Mouse (Mus musculus) midbrain, postnatal 0 days (tissue): ENCODE data around the gene Flt1. TPM values are rescaled to one million over a fixed set of nuclear protein-coding genes. Genes with fewer than 3 reads are reported as not detected.

ENCODE experiments used
- ATAC-seq: fragments of 200-750 bp; cut with Nextera tagmentation; 2 replicates; pipeline ENCODE4 v1.8.0; 2017; ENCODE audit warnings: moderate number of reproducible peaks, mild to moderate bottlenecking, moderate TSS enrichment, moderate library complexity; ENCODE audit not compliant: low FRiP score
- DNase-seq: peaks from one replicate; pipeline ENCODE4 v3.0.0-alpha.2; 2015; ENCODE audit warnings: low spot score
- H3K27ac ChIP-seq: fragments of 300-500 bp; sonication (generic); 2 replicates; pipeline ENCODE4 v1.5.1; 2014; ENCODE audit warnings: low read depth, mild to moderate bottlenecking, low read length, mixed read lengths
- H3K27me3 ChIP-seq: fragments of 300-500 bp; sonication (generic); 2 replicates; pipeline ENCODE4 v1.6.1; 2014; ENCODE audit warnings: low read length, control low read depth, mixed read lengths; ENCODE audit not compliant: insufficient read depth
- H3K36me3 ChIP-seq: fragments of 300-500 bp; sonication (generic); 2 replicates; pipeline ENCODE4 v1.6.1; 2014; ENCODE audit warnings: low read length, control low read depth, mixed read lengths; ENCODE audit not compliant: insufficient read depth
- H3K4me1 ChIP-seq: fragments of 300-500 bp; sonication (generic); 2 replicates; pipeline ENCODE4 v1.6.1; 2014; ENCODE audit warnings: mild to moderate bottlenecking, control low read depth, antibody characterized with exemption, low read length, mixed read lengths; ENCODE audit not compliant: insufficient read depth
- H3K4me2 ChIP-seq: fragments of 300-500 bp; sonication (generic); 2 replicates; pipeline ENCODE4 v1.6.1; 2014; ENCODE audit warnings: low read depth, mild to moderate bottlenecking, low read length, mixed read lengths; ENCODE audit not compliant: poor library complexity, severe bottlenecking
- H3K4me3 ChIP-seq: fragments of 300-500 bp; sonication (generic); 2 replicates; pipeline ENCODE4 v1.5.1; 2014; ENCODE audit warnings: low read depth, mild to moderate bottlenecking, low read length, moderate library complexity
- H3K9ac ChIP-seq: fragments of 300-500 bp; sonication (generic); replicated peaks from 2 replicates; pipeline ENCODE4 v1.6.1; 2014; ENCODE audit warnings: mild to moderate bottlenecking, low read length, moderate library complexity, mixed read lengths; ENCODE audit not compliant: poor library complexity, severe bottlenecking
- H3K9me3 ChIP-seq: fragments of 300-500 bp; sonication (generic); 2 replicates; pipeline ENCODE4 v1.6.1; 2016; ENCODE audit warnings: low read length, control low read depth
- CTCF ChIP-seq: IDR thresholded peaks from 2 replicates; pipeline ENCODE4 v1.5.1; 2016; ENCODE audit warnings: antibody characterized with exemption, mild to moderate bottlenecking
- WGBS: fragments of 180-500 bp; shearing (Covaris S2); extraction: QIAGEN DNeasy Blood & Tissue Kit; methylation state at CpG from one replicate; pipeline ENCODE4 v1.1.7; 2014; 5-methylcytosine and 5-hydroxymethylcytosine counted together
- polyA plus RNA-seq: library from polyadenylated mRNA; unstranded; fragments of >200 nt; fragmentation: Nextera tagmentation; extraction: Ambion mirVana; gene quantifications from 2 replicates; pipeline ENCODE4 v1.2.1, GENCODE M21; 2015
- total RNA-seq: library from RNA; depleted of rRNA; stranded (reverse); fragments of >200 nt; gene quantifications from 2 replicates; pipeline ENCODE4 v1.2.3, GENCODE M21; 2014

The Flt1 gene
- total and polyA plus RNA-seq, 2 experiments from 2014 or later, result 9.0 to 15.2 TPM

DNA sequence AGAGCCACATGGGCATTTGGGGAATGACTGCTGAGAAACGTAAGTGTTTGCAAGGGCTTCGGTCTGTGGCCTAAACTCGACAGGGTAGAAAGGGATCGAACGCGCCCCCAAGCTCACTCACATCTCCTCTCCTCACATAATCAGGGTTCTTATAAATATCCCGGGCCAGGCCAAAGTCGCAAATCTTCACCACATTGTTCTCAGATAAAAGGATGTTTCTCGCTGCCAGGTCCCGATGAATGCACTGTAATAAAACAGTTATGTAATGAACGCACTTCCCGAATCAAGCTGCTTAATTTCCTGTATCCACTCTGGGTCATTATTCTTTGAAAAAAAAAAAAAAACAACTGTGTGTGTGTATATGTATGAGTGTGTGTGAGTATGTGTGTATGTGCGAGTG, 145.6 kb downstream of the Flt1 start:
- DNase-seq (no peak), ATAC-seq (no peak)
- H3K27me3 ChIP-seq, result no peaks in the 10 kb centered on the region
- no peak overlapping the region for H3K4me3 ChIP-seq
- 88% methylated on average over 13 of the region's 13 CpGs for WGBS
- no peak overlapping the region for H3K4me2 ChIP-seq
- H3K9ac ChIP-seq, result no peak overlapping the region
- no peaks in the 10 kb centered on the region for H3K9me3 ChIP-seq
- no peaks in the 10 kb centered on the region for H3K4me1 ChIP-seq
- no peak for TF ChIP-seq CTCF
- H3K27ac ChIP-seq, result no peak overlapping the region
- H3K36me3 ChIP-seq, result no peaks in the 10 kb centered on the region

- H3K4me1 ChIP-seq, result no peaks in the 10 kb centered on the region
- H3K36me3 ChIP-seq, result no peaks in the 10 kb centered on the region
- no peak for TF ChIP-seq CTCF
- 90% methylated on average over 8 of the region's 8 CpGs for WGBS
- no peak overlapping the region for H3K9ac ChIP-seq
- no peaks in the 10 kb centered on the region for H3K9me3 ChIP-seq
- ATAC-seq, result no peak
- no peak overlapping the region for H3K4me3 ChIP-seq
- H3K4me2 ChIP-seq, result no peak overlapping the region
- DNase-seq, result no peak
- H3K27ac ChIP-seq, result no peak overlapping the region
- H3K27me3 ChIP-seq, result no peaks in the 10 kb centered on the region
Observed at GRCm38 (mm10) chr5:147579691-147580090, 146.1 kb downstream of the Flt1 start.

DNA sequence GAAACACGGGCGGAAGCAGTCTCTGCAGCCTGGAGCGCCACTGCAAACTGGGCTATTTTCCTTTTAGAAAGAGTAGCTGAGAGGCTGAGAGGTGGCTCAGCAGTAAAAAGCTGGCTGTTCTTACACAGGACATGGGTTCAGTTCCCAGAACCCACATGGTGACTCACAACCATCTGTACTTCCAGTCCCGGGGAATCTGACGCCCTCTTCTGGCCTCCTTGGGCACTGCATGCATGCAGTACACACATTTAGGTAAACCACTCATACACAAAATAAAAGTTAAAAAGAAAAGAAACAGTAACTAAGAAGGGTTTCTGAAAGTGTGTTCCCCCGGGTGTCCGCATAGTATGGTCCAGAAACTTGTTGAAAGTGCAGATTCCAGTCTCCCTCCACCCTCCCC, 146.7 kb downstream of the Flt1 start:
- Histone ChIP-seq H3K27me3 (no peaks in the 10 kb centered on the region), H3K9ac (no peak overlapping the region), H3K4me2 (no peak overlapping the region), H3K4me3 (no peak overlapping the region), H3K36me3 (no peaks in the 10 kb centered on the region), H3K9me3 (no peaks in the 10 kb centered on the region), H3K27ac (no peak overlapping the region), H3K4me1 (no peaks in the 10 kb centered on the region)
- ATAC-seq (no peak), DNase-seq (no peak)
- WGBS, result 90% methylated on average over 7 of the region's 7 CpGs
- TF ChIP-seq CTCF, result 0 out of 2 replicates have a peak, but pooled peaks have one; percentile 11

DNA sequence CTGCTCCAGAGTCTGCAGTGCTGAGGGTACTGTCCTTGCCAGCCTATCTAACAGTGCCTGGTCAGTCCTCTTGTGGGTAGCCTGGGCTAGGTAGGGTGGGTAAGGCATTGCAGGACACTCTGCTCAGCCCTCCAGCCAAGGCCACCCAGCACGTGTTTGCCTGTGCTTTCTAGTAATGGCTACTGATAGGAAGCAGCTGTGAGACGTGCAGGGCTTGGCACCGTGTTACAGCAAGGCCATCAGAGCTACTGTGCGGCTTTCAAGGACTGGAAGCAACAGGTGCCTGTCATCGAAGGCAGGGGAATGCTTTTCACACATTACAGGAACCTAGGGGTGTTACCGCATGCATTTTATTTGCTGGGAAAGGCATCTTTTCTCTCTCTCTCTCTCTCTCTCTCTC, 148.8 kb downstream of the Flt1 start:
- no peak overlapping the region for H3K4me3 ChIP-seq

DNA sequence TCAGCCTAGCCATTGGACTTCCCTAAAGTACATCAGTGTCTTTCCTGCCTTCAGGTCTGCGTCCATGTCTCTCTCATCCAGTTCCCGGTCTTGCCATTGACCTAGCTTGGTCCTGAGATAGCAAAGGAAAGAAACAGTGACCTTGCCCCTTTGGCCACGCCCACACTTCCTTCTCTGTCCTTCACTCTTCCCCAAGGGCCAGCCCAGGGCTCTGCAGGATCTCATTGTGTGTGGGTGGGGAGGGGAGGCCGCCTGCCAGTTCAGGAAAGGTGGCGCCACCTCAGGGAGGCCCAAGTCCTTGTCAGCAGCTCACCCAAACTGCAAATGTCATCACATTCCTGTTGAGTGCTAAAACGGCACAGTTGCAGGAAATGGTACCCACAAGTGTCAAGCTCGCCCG, 151.3 kb downstream of the Flt1 start:
- 71% methylated on average over 8 of the region's 8 CpGs for WGBS
- Histone ChIP-seq H3K9ac (no peak overlapping the region), H3K9me3 (no peaks in the 10 kb centered on the region), H3K36me3 (no peaks in the 10 kb centered on the region), H3K4me3 (no peak overlapping the region), H3K4me1 (no peaks in the 10 kb centered on the region), H3K4me2 (no peak overlapping the region), H3K27ac (no peak overlapping the region), H3K27me3 (no peaks in the 10 kb centered on the region)
- ATAC-seq (no peak), DNase-seq (no peak)
- TF ChIP-seq CTCF, result no peak

More for the DNA sequence above, 148.8 kb downstream of the Flt1 start:
- no peak for TF ChIP-seq CTCF
- H3K4me2 ChIP-seq, result no peak overlapping the region
- no peak for ATAC-seq
- no peak for DNase-seq
- H3K9me3 ChIP-seq, result no peaks in the 10 kb centered on the region
- H3K9ac ChIP-seq, result no peak overlapping the region
- H3K36me3 ChIP-seq, result no peaks in the 10 kb centered on the region
- 84% methylated on average over 6 of the region's 6 CpGs for WGBS
- no peaks in the 10 kb centered on the region for H3K4me1 ChIP-seq
- no peaks in the 10 kb centered on the region for H3K27me3 ChIP-seq
- H3K27ac ChIP-seq, result no peak overlapping the region

DNA sequence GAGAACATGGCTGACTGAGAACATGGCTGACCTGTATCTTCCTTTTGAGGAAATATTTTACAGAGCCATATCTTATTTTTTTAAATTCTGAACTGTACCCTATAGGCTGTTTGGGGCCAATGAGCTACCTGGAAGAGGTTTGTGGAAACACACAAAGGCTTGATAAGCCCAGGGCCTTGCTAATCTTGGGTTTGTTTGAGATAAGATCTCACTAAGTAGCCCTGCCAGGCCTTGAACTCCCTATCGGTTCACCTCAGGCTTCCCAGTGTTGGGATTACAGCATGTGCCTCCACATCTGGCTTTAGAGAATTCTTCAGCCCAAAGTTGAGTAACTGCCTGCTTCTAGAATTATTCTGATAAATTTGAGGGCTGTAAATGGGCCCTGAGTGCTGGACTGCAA, 152.3 kb downstream of the Flt1 start:
- no peak for TF ChIP-seq CTCF
- WGBS, result 91% methylated on average over 1 of the region's 1 CpGs
- Histone ChIP-seq H3K27me3 (no peaks in the 10 kb centered on the region), H3K9me3 (no peaks in the 10 kb centered on the region), H3K36me3 (no peaks in the 10 kb centered on the region), H3K9ac (no peak overlapping the region), H3K27ac (no peak overlapping the region), H3K4me1 (no peaks in the 10 kb centered on the region), H3K4me2 (no peak overlapping the region), H3K4me3 (no peak overlapping the region)
- ATAC-seq (no peak), DNase-seq (no peak)
